Mouse (Mus musculus): ENCODE results near the gene Gkn3.

The Gkn3 gene

DNA sequence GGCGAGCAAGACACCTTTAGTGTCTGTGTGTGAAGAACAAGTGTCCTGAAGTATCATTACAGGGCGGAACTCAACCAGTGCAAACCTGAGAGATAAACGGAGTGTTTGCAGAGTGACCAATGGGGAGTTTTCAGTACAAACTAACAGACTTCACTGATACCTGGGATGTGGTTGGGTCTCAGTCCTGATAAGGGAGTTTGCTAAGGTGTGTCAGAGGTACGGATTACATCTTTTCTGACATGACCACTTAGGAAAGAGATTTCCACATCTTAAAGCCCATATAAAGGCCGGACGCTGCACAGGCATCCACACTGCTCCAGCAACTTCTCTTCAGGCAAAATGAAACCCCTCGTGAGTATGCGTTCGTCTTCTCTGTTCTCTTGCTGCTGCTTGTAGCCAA lies 15.7 kb downstream of the Gkn3 start, which contains the start of gene Gkn2:
Gene Gkn2, plus strand, starts transcription at position 301 of the 400 bp plus-strand sequence.
- in situ Hi-C loops (cut with MboI; ENCODE audit: unreplicated experiment in 2 of 2), result no loop called here

GRCm38 (mm10) chr6:87369223-87369622 lies 19.5 kb downstream of the Gkn3 start:
- in situ Hi-C loops (cut with MboI; ENCODE audit: unreplicated experiment in 2 of 2), result no loop called here

GRCm38 (mm10) chr6:87354441-87354840 lies 34.3 kb downstream of the Gkn3 start:
- in situ Hi-C loops (cut with MboI; ENCODE audit: unreplicated experiment in 2 of 2), result no loop called here

DNA sequence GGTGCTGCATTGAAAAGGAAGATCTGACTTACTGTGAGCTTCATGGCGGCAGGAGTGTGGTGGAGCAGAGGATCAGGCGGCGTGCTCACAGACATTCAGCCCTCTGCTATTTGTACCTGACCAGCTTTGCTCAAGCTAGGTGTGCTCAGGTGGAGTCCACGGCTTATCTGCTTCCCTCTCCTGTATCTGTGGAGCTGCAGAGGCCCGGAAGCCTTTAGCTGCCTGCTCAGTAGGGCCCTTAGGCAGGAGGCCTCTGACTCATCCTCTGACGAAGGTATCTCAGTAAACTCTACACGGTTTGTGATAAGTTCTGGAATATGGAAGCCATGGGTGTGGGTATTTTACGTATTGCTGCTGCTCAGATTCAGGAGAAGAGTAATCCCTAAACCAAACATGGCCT lies 37.9 kb downstream of the Gkn3 start, which contains the start of gene Gkn1:
Gene Gkn1, minus strand, starts transcription at position 114 of the 400 bp plus-strand sequence.
- in situ Hi-C loops (cut with MboI; ENCODE audit: unreplicated experiment in 2 of 2), result no loop called here

- in situ Hi-C loops (cut with MboI; ENCODE audit: unreplicated experiment in 2 of 2), result loop anchor here in 1 of 2 experiments (25.0 kb wide), 1 partner anchor 549 kb away; the partner anchor contains the start of gene Anxa4
Measured at GRCm38 (mm10) chr6:87335935-87336295, 52.8 kb downstream of the Gkn3 start.

DNA sequence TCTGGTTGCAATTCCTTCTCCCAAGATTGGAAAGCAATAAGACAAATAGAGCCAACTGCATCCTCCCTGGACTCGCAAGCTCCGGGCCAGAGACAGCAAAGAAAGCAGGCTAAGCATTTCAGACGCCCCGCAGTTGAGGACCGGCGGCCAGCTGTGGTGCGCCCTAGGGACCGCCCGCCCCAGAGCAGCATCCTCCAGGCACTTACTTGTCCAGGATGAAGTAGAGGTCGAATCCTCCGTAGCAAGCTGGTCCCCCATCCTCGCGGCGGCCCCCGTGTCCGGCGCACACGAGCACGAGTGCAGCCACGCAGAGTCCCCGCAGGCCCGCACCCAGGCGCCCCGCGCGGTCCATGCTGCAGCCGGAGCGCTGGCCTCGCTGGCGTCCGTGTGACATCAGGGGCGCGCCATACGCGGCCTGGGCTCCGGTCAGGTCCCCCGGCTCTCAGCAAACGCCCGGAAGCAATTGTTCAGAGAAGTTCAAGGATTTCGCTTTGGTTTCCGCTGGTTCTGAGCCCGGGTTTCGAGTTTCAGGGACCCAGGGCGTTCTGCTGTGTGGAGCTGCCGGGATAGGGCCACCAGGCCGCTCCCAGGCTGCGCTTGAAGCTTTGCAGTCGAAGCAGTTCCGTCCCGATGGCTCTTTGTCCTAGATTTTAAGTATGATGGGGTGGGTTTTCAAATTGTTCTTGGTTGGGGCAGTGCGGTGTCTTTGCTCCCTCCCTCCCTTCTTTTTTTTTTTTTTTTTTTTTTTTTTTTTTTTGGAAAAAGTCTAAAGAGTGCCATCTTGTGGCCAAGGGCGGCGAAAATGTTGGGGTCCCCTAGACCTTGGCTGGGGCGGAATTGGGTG lies 53.4 kb downstream of the Gkn3 start, which contains the start of gene Antxr1:
Gene Antxr1, minus strand, starts transcription at position 731 of the 844 bp plus-strand sequence.
- in situ Hi-C loops (cut with MboI; ENCODE audit: unreplicated experiment in 2 of 2), result loop anchor here in 1 of 2 experiments (25.0 kb wide), 1 partner anchor 548 kb away; the partner anchor contains the start of gene Anxa4

GRCm38 (mm10) chr6:87334361-87335090 lies 54.2 kb downstream of the Gkn3 start:
- in situ Hi-C loops (cut with MboI; ENCODE audit: unreplicated experiment in 2 of 2), result loop anchor here in 1 of 2 experiments (25.0 kb wide), 1 partner anchor 547 kb away; the partner anchor contains the start of gene Anxa4
